Mouse (Mus musculus) intestine, embryonic 14.5 days (tissue): ENCODE measurements around the gene Baiap2. TPM values are rescaled to one million over a fixed set of nuclear protein-coding genes. Genes with fewer than 3 reads are reported as not detected.

Experiments
- ATAC-seq: fragments of 200-750 bp; cut with Nextera tagmentation; replicated peaks from 2 replicates; pipeline ENCODE4 v1.8.0; 2017; ENCODE audit warnings: low read depth, moderate number of reproducible peaks, moderate TSS enrichment, moderate library complexity; ENCODE audit not compliant: low FRiP score, low TSS enrichment
- DNase-seq: peaks from one replicate; pipeline ENCODE4 v3.0.0-alpha.2; 2018; ENCODE audit warnings: low spot score
- H3K27ac ChIP-seq: fragments of 300-500 bp; sonication (generic); 2 replicates; pipeline ENCODE4 v1.5.1; 2014; ENCODE audit warnings: low read depth, mild to moderate bottlenecking, control low read depth
- H3K27me3 ChIP-seq: fragments of 300-500 bp; sonication (generic); replicated peaks from 2 replicates; pipeline ENCODE4 v1.6.1; 2014; ENCODE audit warnings: low read length, control low read depth; ENCODE audit not compliant: control insufficient read depth, insufficient read depth
- H3K36me3 ChIP-seq: fragments of 300-500 bp; sonication (generic); 2 replicates; pipeline ENCODE4 v1.6.1; 2014; ENCODE audit warnings: low read length, control low read depth; ENCODE audit not compliant: control insufficient read depth, insufficient read depth
- H3K4me1 ChIP-seq: fragments of 300-500 bp; sonication (generic); replicated peaks from 2 replicates; pipeline ENCODE4 v1.6.1; 2014; ENCODE audit warnings: low read length, control low read depth, mixed read lengths; ENCODE audit not compliant: control insufficient read depth, insufficient read depth
- H3K4me2 ChIP-seq: fragments of 300-500 bp; sonication (generic); 2 replicates; pipeline ENCODE4 v1.6.1; 2014; ENCODE audit warnings: low read length
- H3K4me3 ChIP-seq: fragments of 300-500 bp; sonication (generic); 2 replicates; pipeline ENCODE4 v1.5.1; 2014; ENCODE audit warnings: low read depth, low read length, control low read depth, mixed read lengths
- H3K9ac ChIP-seq: fragments of 300-500 bp; sonication (generic); 2 replicates; pipeline ENCODE4 v1.6.1; 2014; ENCODE audit warnings: mild to moderate bottlenecking, low read length
- H3K9me3 ChIP-seq: fragments of 300-500 bp; sonication (generic); 2 replicates; pipeline ENCODE4 v1.6.1; 2016; ENCODE audit warnings: low read length, control low read depth; ENCODE audit not compliant: control insufficient read depth
- WGBS: fragments of 180-500 bp; shearing (Covaris S2); extraction: QIAGEN DNeasy Blood & Tissue Kit; methylation state at CpG from one replicate; pipeline ENCODE4 v1.1.7; 2014; 5-methylcytosine and 5-hydroxymethylcytosine counted together
- polyA plus RNA-seq: library from polyadenylated mRNA; unstranded; fragments of >200 nt; fragmentation: Nextera tagmentation; extraction: Ambion mirVana; gene quantifications from 2 replicates; pipeline ENCODE4 v1.2.1, GENCODE M21; 2014

Baiap2 gene
- polyA plus RNA-seq, 1 experiment from 2014 or later: 15.2 TPM

- Histone ChIP-seq H3K27ac (no peak overlapping the region), H3K9me3 (no peaks in the 10 kb centered on the region), H3K36me3 (peaks cover 32% of the 10 kb centered on the region), H3K4me3 (no peak overlapping the region), H3K27me3 (no peaks in the 10 kb centered on the region), H3K9ac (no peak overlapping the region), H3K4me2 (no peak overlapping the region), H3K4me1 (peaks cover 28% of the 10 kb centered on the region)
- ATAC-seq (no peak), DNase-seq (no peak)
- WGBS: 82% methylated on average over 9 of the region's 9 CpGs
Measured at GRCm38 (mm10) chr11:119915666-119916065, 26.9 kb upstream of the Baiap2 start.

- ATAC-seq (no peak), DNase-seq (no peak)
- Histone ChIP-seq H3K9me3 (no peaks in the 10 kb centered on the region), H3K9ac (no peak overlapping the region), H3K27ac (no peak overlapping the region), H3K27me3 (no peaks in the 10 kb centered on the region), H3K4me3 (no peak overlapping the region), H3K4me2 (no peak overlapping the region), H3K36me3 (peaks cover 32% of the 10 kb centered on the region), H3K4me1 (peaks cover 28% of the 10 kb centered on the region)
- WGBS: 79% methylated on average over 15 of the region's 15 CpGs
Measured at GRCm38 (mm10) chr11:119916102-119916790, 26.3 kb upstream of the Baiap2 start.

GRCm38 (mm10) chr11:119916834-119917469 is 25.6 kb upstream of the Baiap2 start:
- 89% methylated on average over 21 of the region's 21 CpGs for whole genome bisulfite sequencing
- H3K4me2 ChIP-seq: no peak overlapping the region
- no peak for ATAC-seq

GRCm38 (mm10) chr11:119918521-119918920 is 24.0 kb upstream of the Baiap2 start:
- Histone ChIP-seq H3K4me3 (no peak overlapping the region), H3K9me3 (no peaks in the 10 kb centered on the region), H3K27ac (no peak overlapping the region), H3K9ac (no peak overlapping the region), H3K27me3 (no peaks in the 10 kb centered on the region), H3K4me2 (no peak overlapping the region), H3K36me3 (peaks cover 32% of the 10 kb centered on the region), H3K4me1 (peaks cover 20% of the 10 kb centered on the region)
- ATAC-seq (no peak), DNase-seq (no peak)
- 90% methylated on average over 7 of the region's 7 CpGs for WGBS

More at GRCm38 (mm10) chr11:119916834-119917469, 25.6 kb upstream of the Baiap2 start:
- DNase-seq: no peak
- Histone ChIP-seq H3K36me3 (peaks cover 32% of the 10 kb centered on the region), H3K4me1 (peaks cover 28% of the 10 kb centered on the region), H3K4me3 (no peak overlapping the region), H3K9ac (no peak overlapping the region), H3K27me3 (no peaks in the 10 kb centered on the region), H3K9me3 (no peaks in the 10 kb centered on the region), H3K27ac (no peak overlapping the region)

GRCm38 (mm10) chr11:119919432-119919831 is 23.1 kb upstream of the Baiap2 start:
- H3K9ac ChIP-seq: no peak overlapping the region
- ATAC-seq (no peak), DNase-seq (no peak)
- H3K9me3 ChIP-seq: no peaks in the 10 kb centered on the region
- H3K4me1 ChIP-seq: peaks cover 18% of the 10 kb centered on the region
- peaks cover 32% of the 10 kb centered on the region for H3K36me3 ChIP-seq
- H3K4me3 ChIP-seq: no peak overlapping the region
- H3K27ac ChIP-seq: no peak overlapping the region
- WGBS: 97% methylated on average over 4 of the region's 4 CpGs
- no peak overlapping the region for H3K4me2 ChIP-seq
- no peaks in the 10 kb centered on the region for H3K27me3 ChIP-seq

GRCm38 (mm10) chr11:119919897-119920296 is 22.7 kb upstream of the Baiap2 start:
- WGBS: 66% methylated on average over 8 of the region's 8 CpGs
- DNase-seq: peak; percentile 87

GRCm38 (mm10) chr11:119920668-119921067 is 21.9 kb upstream of the Baiap2 start:
- no peak for DNase-seq
- Histone ChIP-seq H3K4me3 (no peak overlapping the region), H3K27ac (no peak overlapping the region), H3K9me3 (no peaks in the 10 kb centered on the region), H3K4me2 (no peak overlapping the region), H3K36me3 (peaks cover 32% of the 10 kb centered on the region), H3K4me1 (peaks cover 6% of the 10 kb centered on the region), H3K9ac (no peak overlapping the region), H3K27me3 (no peaks in the 10 kb centered on the region)
- 94% methylated on average over 5 of the region's 5 CpGs for WGBS
- ATAC-seq: no peak

More at GRCm38 (mm10) chr11:119919897-119920296, 22.7 kb upstream of the Baiap2 start:
- Histone ChIP-seq H3K4me2 (no peak overlapping the region), H3K36me3 (peaks cover 32% of the 10 kb centered on the region), H3K9ac (no peak overlapping the region), H3K27ac (no peak overlapping the region), H3K9me3 (no peaks in the 10 kb centered on the region), H3K27me3 (no peaks in the 10 kb centered on the region), H3K4me1 (peaks cover 13% of the 10 kb centered on the region), H3K4me3 (no peak overlapping the region)
- ATAC-seq: no peak

GRCm38 (mm10) chr11:119925176-119925575 is 17.4 kb upstream of the Baiap2 start:
- no peak for DNase-seq

GRCm38 (mm10) chr11:119926762-119927161 is 15.8 kb upstream of the Baiap2 start:
- H3K9me3 ChIP-seq: no peaks in the 10 kb centered on the region
- no peak overlapping the region for H3K4me2 ChIP-seq
- H3K36me3 ChIP-seq: no peaks in the 10 kb centered on the region
- no peak overlapping the region for H3K4me3 ChIP-seq
- 35% methylated on average over 5 of the region's 5 CpGs for WGBS
- DNase-seq (no peak), ATAC-seq (no peak)
- H3K27me3 ChIP-seq: no peaks in the 10 kb centered on the region
- H3K9ac ChIP-seq: no peak overlapping the region
- H3K27ac ChIP-seq: no peak overlapping the region
- H3K4me1 ChIP-seq: no peaks in the 10 kb centered on the region

More at GRCm38 (mm10) chr11:119925176-119925575, 17.4 kb upstream of the Baiap2 start:
- Histone ChIP-seq H3K4me1 (no peaks in the 10 kb centered on the region), H3K9ac (no peak overlapping the region), H3K27ac (no peak overlapping the region), H3K9me3 (no peaks in the 10 kb centered on the region), H3K27me3 (no peaks in the 10 kb centered on the region), H3K36me3 (no peaks in the 10 kb centered on the region), H3K4me3 (no peak overlapping the region), H3K4me2 (no peak overlapping the region)
- WGBS: 70% methylated on average over 5 of the region's 5 CpGs
- ATAC-seq: no peak
